Mouse (Mus musculus) liver, postnatal 0 days (tissue): ENCODE data around the gene Clps.

Experiments used
- CTCF ChIP-seq: sonication (generic); IDR thresholded peaks from 2 replicates; pipeline ENCODE4 v1.5.1; 2016; ENCODE audit warnings: antibody characterized with exemption, low read depth
- EP300 ChIP-seq: IDR thresholded peaks from 2 replicates; pipeline ENCODE4 v1.6.1; 2016; ENCODE audit warnings: antibody characterized with exemption, low read depth, mild to moderate bottlenecking

- TF ChIP-seq CTCF (no peak), EP300 (no peak)
These were observed 19.8 kb upstream of the Clps start for GRCm38 (mm10) chr17:28580396-28580795.
